Mouse (Mus musculus): ENCODE results near the gene Tmem59. TPM values are rescaled to one million over a fixed set of nuclear protein-coding genes. Genes with fewer than 3 reads are reported as not detected.

Gene Tmem59
- total and polyA plus RNA-seq, 3 experiments = 50.7 to 71.8 (median 68.5) TPM

- no peak overlapping the region for H3K4me2 ChIP-seq (ENCODE audit: insufficient read depth, low read depth, poor library complexity, severe bottlenecking)
- peaks cover 7 to 44% of the 10 kb centered on the region in 2 experiments; a peak in 3 of 4 replicates for H3K4me1 ChIP-seq (ENCODE audit: control insufficient read depth in 1 of 2, insufficient read depth in 2 of 2)
Measured at GRCm38 (mm10) chr4:107246040-107246439, 67.8 kb downstream of the Tmem59 start.

GRCm38 (mm10) chr4:107247110-107247509 is 68.9 kb downstream of the Tmem59 start:
- no peak overlapping the region for H3K27ac ChIP-seq (ENCODE audit: insufficient read depth, low read depth)
- DNase-seq (ENCODE audit: extremely low read depth) = no peak
- in situ Hi-C loops (cut with MboI; ENCODE audit: low pct_ligation_motif_present, low pct_unique_long_range_greater_than_20kb, low sequenced_read_pairs) = no loop called here
- H3K79me2 ChIP-seq (replicated peaks; ENCODE audit: control insufficient read depth, extremely low read depth, insufficient read depth, poor library complexity, severe bottlenecking) = peaks cover under 1% of the 10 kb centered on the region; the same call in 1 of the 2 replicates
- no peak overlapping the region for H3K9ac ChIP-seq (ENCODE audit: insufficient read depth, low read depth)
- no peaks in the 10 kb centered on the region for H3K27me3 ChIP-seq (replicated peaks)
- dilution Hi-C loops (cut with MboI; ENCODE audit: extremely low pct_ligation_motif_present, extremely low pct_unique_long_range_greater_than_20kb, low sequenced_read_pairs) = no loop called here
- H3K36me3 ChIP-seq (replicated peaks in 1 of 2; ENCODE audit: control insufficient read depth in 1 of 2, insufficient read depth in 1 of 2, low read length in 1 of 2) = peaks cover 8 to 38% of the 10 kb centered on the region in 2 experiments
- H3K4me3 ChIP-seq (replicated peaks in 1 of 3; ENCODE audit: low read depth in 2 of 3, low read length in 2 of 3, poor library complexity in 1 of 3) = no peak overlapping the region
- no peak for TF ChIP-seq SIN3A (IDR thresholded peaks at IDR 0.05; ENCODE audit: low read length)
- TF ChIP-seq IRF4 (IDR thresholded peaks at IDR 0.05; ENCODE audit: low read depth, low read length) = no peak
- no peak for TF ChIP-seq PAX5 (IDR thresholded peaks at IDR 0.05; ENCODE audit: low read length)
- TF ChIP-seq MEF2A (IDR thresholded peaks at IDR 0.05; ENCODE audit: borderline replicate concordance, low read depth, low read length) = no peak
- TF ChIP-seq MYC (IDR thresholded peaks at IDR 0.05; ENCODE audit: low read depth, low read length) = no peak
- TF ChIP-seq POLR2AphosphoS2 (IDR thresholded peaks at IDR 0.05; ENCODE audit: low read depth, low read length) = no peak
- no peak for TF ChIP-seq ZKSCAN1 (IDR thresholded peaks at IDR 0.05; ENCODE audit: borderline replicate concordance, low read depth, low read length)
- no peaks in the 10 kb centered on the region for H3K9me3 ChIP-seq (replicated peaks; ENCODE audit: low read length)
- peaks cover 7 to 54% of the 10 kb centered on the region in 2 experiments; a peak in 3 of 4 replicates for H3K4me1 ChIP-seq (ENCODE audit: control insufficient read depth in 1 of 2, insufficient read depth in 2 of 2)
- H3K4me2 ChIP-seq (ENCODE audit: insufficient read depth, low read depth, poor library complexity, severe bottlenecking) = no peak overlapping the region

More at GRCm38 (mm10) chr4:107246040-107246439, 67.8 kb downstream of the Tmem59 start:
- dilution Hi-C loops (cut with MboI; ENCODE audit: extremely low pct_ligation_motif_present, extremely low pct_unique_long_range_greater_than_20kb, low sequenced_read_pairs) (no loop called here), in situ Hi-C loops (cut with MboI; ENCODE audit: low pct_ligation_motif_present, low pct_unique_long_range_greater_than_20kb, low sequenced_read_pairs) (no loop called here)
- H3K9me3 ChIP-seq (replicated peaks; ENCODE audit: low read length) = no peaks in the 10 kb centered on the region
- TF ChIP-seq NELFE (IDR thresholded peaks at IDR 0.05; ENCODE audit: low read depth, low read length) (no peak), SIN3A (IDR thresholded peaks at IDR 0.05; ENCODE audit: low read length) (no peak), CHD1 (IDR thresholded peaks at IDR 0.05; ENCODE audit: low read depth, low read length) (no peak), ZKSCAN1 (IDR thresholded peaks at IDR 0.05; ENCODE audit: borderline replicate concordance, low read depth, low read length) (no peak), MXI1 (IDR thresholded peaks at IDR 0.05; ENCODE audit: low read depth, low read length) (no peak)
- no peak for DNase-seq (ENCODE audit: extremely low read depth)
- H3K79me2 ChIP-seq (replicated peaks; ENCODE audit: control insufficient read depth, extremely low read depth, insufficient read depth, poor library complexity, severe bottlenecking) = no peaks in the 10 kb centered on the region; the same call in 1 of the 2 replicates
- H3K27ac ChIP-seq (ENCODE audit: insufficient read depth, low read depth) = no peak overlapping the region
- no peaks in the 10 kb centered on the region for H3K27me3 ChIP-seq (replicated peaks)
- no peak overlapping the region for H3K4me3 ChIP-seq (replicated peaks in 1 of 3; ENCODE audit: low read depth in 2 of 3, low read length in 2 of 3, poor library complexity in 1 of 3)
- H3K36me3 ChIP-seq (replicated peaks in 1 of 2; ENCODE audit: control insufficient read depth in 1 of 2, insufficient read depth in 1 of 2, low read length in 1 of 2) = peaks cover 8 to 46% of the 10 kb centered on the region in 2 experiments
- H3K9ac ChIP-seq (ENCODE audit: insufficient read depth, low read depth) = no peak overlapping the region

GRCm38 (mm10) chr4:107248061-107248460 is 69.9 kb downstream of the Tmem59 start:
- no peak overlapping the region for H3K9ac ChIP-seq (ENCODE audit: insufficient read depth, low read depth)
- H3K36me3 ChIP-seq (replicated peaks in 1 of 2; ENCODE audit: control insufficient read depth in 1 of 2, insufficient read depth in 1 of 2, low read length in 1 of 2) = peaks cover 6 to 33% of the 10 kb centered on the region in 2 experiments
- H3K4me3 ChIP-seq (replicated peaks in 1 of 3; ENCODE audit: low read depth in 2 of 3, low read length in 2 of 3, poor library complexity in 1 of 3) = no peak overlapping the region
- no peaks in the 10 kb centered on the region for H3K9me3 ChIP-seq (replicated peaks; ENCODE audit: low read length)
- H3K27me3 ChIP-seq (replicated peaks) = no peaks in the 10 kb centered on the region
- H3K4me1 ChIP-seq (ENCODE audit: control insufficient read depth in 1 of 2, insufficient read depth in 2 of 2) = peaks cover 5 to 54% of the 10 kb centered on the region in 2 experiments; a peak in 3 of 4 replicates
- TF ChIP-seq MXI1 (IDR thresholded peaks at IDR 0.05; ENCODE audit: low read depth, low read length) = no peak
- TF ChIP-seq JUN (IDR thresholded peaks at IDR 0.05; ENCODE audit: insufficient read depth, low read depth, low read length) = no peak
- no peak for TF ChIP-seq ZKSCAN1 (IDR thresholded peaks at IDR 0.05; ENCODE audit: borderline replicate concordance, low read depth, low read length)
- no peak for TF ChIP-seq E2F4 (IDR thresholded peaks at IDR 0.05; ENCODE audit: insufficient replicate concordance, low read depth, low read length)
- TF ChIP-seq MAX (IDR thresholded peaks at IDR 0.05; ENCODE audit: low read length) = no peak
- TF ChIP-seq EP300 (IDR thresholded peaks at IDR 0.05; ENCODE audit: low read length) = no peak
- TF ChIP-seq ELF1 (IDR thresholded peaks at IDR 0.05; ENCODE audit: low read depth, low read length) = no peak
- no peak for TF ChIP-seq UBTF (IDR thresholded peaks at IDR 0.05; ENCODE audit: low read depth, low read length)
- no peak for TF ChIP-seq GABPA (IDR thresholded peaks at IDR 0.05; ENCODE audit: insufficient replicate concordance, low read depth, low read length)
- TF ChIP-seq RAD21 (IDR thresholded peaks at IDR 0.05; ENCODE audit: low read depth, low read length) = no peak
- no peak for TF ChIP-seq HCFC1 (IDR thresholded peaks at IDR 0.05; ENCODE audit: low read depth, low read length)
- no peak for TF ChIP-seq IRF4 (IDR thresholded peaks at IDR 0.05; ENCODE audit: low read depth, low read length)
- TF ChIP-seq MYC (IDR thresholded peaks at IDR 0.05; ENCODE audit: low read depth, low read length) = no peak
- no peak for TF ChIP-seq POLR2AphosphoS2 (IDR thresholded peaks at IDR 0.05; ENCODE audit: low read depth, low read length)
- no peak for TF ChIP-seq TCF12 (IDR thresholded peaks at IDR 0.05; ENCODE audit: low read depth, low read length)
- TF ChIP-seq MAFK (IDR thresholded peaks at IDR 0.05; ENCODE audit: insufficient replicate concordance, low read length) = no peak
- TF ChIP-seq ZNF384 (IDR thresholded peaks at IDR 0.05; ENCODE audit: low read depth, low read length) = no peak
- dilution Hi-C loops (cut with MboI; ENCODE audit: extremely low pct_ligation_motif_present, extremely low pct_unique_long_range_greater_than_20kb, low sequenced_read_pairs) = no loop called here
- in situ Hi-C loops (cut with MboI; ENCODE audit: low pct_ligation_motif_present, low pct_unique_long_range_greater_than_20kb, low sequenced_read_pairs) = no loop called here
- DNase-seq (ENCODE audit: extremely low read depth) = no peak
- no peak overlapping the region for H3K4me2 ChIP-seq (ENCODE audit: insufficient read depth, low read depth, poor library complexity, severe bottlenecking)
- peaks cover 6% of the 10 kb centered on the region for H3K79me2 ChIP-seq (replicated peaks; ENCODE audit: control insufficient read depth, extremely low read depth, insufficient read depth, poor library complexity, severe bottlenecking)
- no peak overlapping the region for H3K27ac ChIP-seq (ENCODE audit: insufficient read depth, low read depth)
